Mouse (Mus musculus): ENCODE data around the gene Cfdp1.

Cfdp1 gene

DNA sequence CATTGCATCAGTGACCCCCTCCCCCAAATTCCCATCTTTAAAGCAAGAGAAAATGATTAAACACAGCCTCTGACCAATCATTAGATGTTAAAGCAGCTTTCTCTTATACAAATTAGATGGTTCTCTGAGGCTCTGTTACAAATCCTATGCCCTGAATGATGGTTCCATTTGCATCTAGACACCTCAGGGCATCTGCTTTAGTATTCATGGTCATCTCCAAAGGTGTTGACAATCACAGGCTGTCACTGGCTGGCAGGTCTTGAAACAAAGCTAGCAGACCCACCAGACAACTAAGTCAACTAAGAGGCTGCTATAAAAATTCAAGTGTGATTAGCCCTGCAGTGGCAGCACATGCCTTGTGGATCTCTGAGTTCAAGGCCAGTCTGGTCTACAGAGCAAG lies 64.5 kb downstream of the Cfdp1 start:
- DNase-seq = no peak

DNA sequence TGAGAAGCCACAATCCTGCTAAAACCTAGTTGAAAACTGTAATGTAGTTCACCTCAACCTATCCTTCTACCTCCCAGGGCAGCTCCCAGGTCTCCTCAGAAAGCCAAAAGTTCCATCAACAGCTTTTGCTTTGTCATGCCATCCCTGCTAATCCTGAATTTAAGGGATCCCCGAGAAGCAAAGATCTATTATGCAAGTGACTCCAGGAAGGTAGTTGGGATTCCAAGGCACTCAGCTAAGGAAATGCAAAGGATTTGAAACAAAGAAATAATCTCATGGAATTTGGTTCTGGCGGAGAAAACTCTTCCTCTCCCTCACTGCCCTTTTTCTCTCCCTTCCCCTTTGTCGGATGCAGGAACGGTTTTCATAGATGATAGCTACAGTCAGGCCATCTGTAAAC lies 64.9 kb downstream of the Cfdp1 start:
- DNase-seq = no peak

DNA sequence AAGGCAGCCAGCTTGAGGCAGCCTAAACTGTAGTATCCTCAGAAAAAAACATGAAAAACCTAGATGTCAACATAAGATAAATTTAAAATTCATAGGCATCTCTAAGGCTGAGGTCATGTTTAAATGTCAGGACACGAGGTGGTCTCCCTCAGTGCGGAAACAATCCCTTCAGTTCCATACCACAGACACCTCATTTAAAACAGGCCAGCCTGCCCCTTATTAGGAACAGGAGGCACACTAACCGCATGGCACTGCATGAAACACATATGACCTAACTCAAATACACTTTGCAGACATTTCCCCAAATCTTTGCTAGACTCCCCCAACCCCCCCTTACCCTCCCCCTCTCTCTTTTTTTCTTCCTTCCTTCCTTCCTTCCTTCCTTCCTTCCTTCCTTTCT lies 65.6 kb downstream of the Cfdp1 start:
- no peak for DNase-seq

DNA sequence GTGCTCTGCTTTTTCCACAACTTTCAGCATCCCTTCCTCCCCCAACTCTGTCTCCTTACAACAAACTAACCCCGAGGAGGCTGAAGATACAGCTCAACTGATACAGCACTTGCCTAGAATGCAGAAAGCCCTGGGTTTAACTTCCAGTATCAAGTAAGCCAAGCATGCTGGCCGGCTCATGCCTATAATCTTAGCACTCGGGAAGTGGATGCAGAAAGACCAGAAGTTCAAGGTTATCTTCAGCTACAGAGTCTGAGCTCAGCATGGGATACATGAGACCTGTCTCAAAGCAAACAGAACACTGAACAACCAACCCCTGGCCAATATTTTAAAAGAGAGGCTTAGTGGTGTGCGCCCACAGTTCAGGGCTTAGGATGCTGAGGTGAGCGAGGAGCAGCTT lies 66.0 kb downstream of the Cfdp1 start:
- no peak for DNase-seq

GRCm38 (mm10) chr8:111787683-111788082 lies 66.4 kb downstream of the Cfdp1 start:
- DNase-seq = peak in 1 of 2 experiments; percentile 21

DNA sequence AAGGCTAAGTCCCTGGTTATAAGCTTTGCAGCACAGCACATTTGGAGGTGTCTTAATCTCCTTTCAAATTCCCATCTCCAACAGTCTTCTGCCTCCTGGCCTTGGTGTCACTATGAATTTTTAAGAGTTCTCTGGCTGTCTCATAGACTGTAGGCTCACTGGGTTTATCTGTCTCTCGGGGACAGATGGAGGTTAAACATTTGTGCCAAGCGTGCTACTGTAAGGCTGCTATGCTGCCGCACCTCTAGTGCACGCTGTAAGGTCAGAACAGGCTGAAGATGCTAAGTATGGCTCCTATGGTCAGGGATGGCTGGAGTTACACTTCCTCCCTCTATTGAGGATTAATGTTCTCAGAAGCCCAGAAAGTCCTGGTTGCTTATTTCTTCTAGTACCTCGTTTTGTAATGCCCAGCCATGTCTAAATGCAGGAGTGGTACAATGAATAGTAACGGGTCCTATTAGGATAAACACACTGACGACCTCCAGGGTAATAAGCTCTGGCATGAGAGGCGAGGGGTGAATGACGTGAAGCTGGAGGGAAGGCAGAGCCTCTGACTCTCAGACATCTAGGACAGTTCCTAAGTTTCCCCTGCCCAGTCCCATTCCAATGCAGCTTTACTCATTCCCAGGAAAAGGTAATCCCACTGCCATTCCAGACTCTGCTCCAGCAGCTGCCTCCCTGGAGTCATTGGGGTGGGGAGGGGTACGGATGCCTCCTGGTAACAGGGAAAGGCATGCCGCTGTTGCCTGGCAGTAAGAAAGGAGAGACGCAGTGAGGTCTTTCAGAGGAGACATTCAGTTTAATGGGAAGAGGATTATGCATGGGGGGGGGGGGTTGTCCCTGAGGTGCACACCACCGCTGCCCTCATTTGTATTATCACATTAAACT lies 67.1 kb downstream of the Cfdp1 start:
- no peak for DNase-seq

DNA sequence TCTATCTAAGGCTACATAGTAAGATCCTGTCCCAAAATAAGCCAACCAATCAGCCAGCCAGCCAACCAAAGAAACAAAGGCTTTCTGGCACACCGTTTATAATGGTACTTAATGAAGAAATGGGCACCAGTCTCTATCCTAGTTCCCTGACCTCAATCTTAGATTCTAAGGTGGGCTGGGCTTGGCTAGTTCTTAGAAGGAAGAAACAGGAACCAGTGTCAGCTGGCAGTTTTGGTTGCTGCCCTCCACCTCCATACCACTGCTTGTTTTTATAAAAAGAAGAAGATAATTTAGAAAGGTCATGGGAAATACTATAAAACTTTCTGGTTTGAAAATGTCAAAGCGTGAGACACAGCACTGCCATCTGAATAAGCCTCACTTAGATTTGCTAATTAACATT lies 68.0 kb downstream of the Cfdp1 start:
- DNase-seq = no peak

- DNase-seq = no peak
These were observed 71.3 kb downstream of the Cfdp1 start for GRCm38 (mm10) chr8:111782671-111783394.

GRCm38 (mm10) chr8:111782161-111782560 lies 71.9 kb downstream of the Cfdp1 start:
- DNase-seq = no peak

DNA sequence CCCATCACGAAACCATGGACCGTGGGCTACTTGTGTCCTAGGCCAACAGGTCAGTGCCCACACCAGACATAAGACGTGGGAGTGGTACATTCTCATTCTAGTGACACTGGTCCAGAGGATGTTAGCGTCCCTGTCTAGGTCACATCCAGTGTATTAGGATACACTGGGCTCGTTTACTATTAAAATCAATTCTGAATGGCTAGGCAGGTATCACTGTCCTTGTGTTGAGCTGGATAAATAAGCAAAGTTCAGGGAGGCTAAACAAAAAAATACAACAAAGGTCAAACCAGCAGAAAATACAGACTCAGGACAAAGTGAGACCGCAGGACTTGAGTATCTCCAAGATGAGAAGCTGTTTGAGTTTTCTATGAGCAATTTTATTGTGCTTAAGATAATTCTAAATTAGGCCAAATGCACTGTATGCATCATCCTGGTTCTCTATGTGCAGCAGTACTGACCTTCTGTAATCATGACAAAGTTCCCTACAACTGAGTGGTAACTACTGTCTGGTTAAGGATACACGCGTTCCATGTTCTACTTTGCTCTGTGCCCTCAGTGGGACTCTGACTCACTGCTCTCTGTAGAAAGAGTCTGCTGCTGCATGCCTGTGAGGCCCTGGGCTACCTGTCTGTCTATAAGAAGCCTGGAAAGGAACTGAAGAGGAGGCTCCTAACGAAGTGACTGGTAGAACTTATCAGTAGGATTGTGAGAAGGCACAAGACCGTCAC lies 73.2 kb downstream of the Cfdp1 start:
- DNase-seq = no peak

DNA sequence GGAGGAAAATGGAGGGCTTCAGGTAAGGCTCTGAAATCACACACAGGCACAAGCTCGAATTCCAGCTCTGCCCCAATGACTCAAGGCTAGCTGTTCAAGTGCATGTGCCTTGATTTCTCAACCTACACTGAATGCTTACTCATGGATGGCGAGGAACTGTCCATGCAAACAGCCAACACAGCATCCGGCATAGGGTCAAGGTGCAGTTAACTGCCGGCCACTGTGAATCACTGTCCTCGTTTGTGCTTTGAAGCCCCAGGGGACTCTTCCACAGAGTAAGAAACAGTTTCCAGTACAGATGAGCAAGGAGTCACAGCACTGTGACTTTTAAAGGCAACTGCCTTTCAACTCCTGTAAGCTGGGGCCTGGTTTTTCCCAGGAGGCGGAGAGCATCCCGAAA lies 74.4 kb downstream of the Cfdp1 start:
- no peak for DNase-seq

- no peak for DNase-seq
These were observed 75.3 kb downstream of the Cfdp1 start for GRCm38 (mm10) chr8:111778801-111779200.

DNA sequence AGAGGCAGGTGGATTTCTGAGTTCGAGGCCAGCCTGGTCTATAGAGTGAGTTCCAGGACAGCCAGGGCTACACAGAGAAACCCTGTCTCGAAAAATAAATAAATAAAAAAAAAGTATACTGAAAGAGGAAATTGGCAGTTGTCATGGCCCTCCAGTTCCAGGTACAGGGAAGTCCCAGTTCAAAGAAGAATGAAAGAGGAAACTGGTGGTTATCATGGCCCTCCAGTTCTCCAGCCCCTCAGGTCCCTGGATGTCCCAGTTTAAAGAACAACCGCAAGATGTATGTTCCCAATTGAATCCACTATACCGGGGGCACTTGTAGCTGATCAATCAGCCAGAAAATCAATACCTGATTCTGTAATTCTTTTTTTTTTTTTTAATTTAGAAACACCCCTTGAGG lies 77.6 kb downstream of the Cfdp1 start:
- no peak for DNase-seq

DNA sequence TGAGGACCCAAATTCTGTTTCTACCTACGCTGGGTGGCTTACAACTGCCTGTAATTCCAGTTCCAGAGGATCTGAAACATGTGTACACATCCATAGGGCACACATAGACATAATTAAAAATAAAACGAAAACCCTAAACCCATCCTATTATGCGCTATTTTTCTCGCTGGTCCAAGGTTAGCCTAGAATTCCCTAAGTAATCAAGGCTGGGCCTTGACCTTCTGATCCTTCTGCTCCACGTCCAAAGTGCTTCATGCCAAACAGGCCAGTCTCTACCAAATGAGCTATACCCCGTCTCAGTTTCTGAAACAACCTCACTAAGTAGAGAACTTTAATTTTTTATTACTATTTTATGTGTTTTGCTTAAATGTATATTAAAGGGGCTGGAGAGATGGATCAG lies 78.3 kb downstream of the Cfdp1 start:
- DNase-seq = no peak

DNA sequence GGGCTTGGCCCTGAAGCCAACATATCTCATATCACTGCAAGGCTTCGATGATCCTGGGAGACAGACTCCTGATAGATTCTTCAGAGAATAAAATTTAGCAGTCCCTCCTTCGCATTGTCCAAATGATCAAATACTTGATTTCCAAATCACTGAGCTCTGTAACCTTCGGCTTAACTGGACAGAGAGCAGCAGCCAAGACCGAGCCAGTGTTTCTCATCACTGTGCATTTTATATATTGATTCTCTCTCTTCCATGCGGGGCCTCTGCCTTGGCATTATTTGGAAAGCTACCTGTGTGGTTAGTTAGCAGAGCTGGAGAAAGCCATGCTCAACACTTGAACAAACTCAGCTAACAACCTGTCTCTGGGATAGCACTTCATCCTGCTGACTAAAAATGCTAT lies 80.6 kb downstream of the Cfdp1 start:
- no peak for DNase-seq

- no peak for DNase-seq
These were observed 81.0 kb downstream of the Cfdp1 start for GRCm38 (mm10) chr8:111773057-111773456.

GRCm38 (mm10) chr8:111772083-111772482 lies 82.0 kb downstream of the Cfdp1 start:
- no peak for DNase-seq

GRCm38 (mm10) chr8:111771625-111772020 lies 82.5 kb downstream of the Cfdp1 start:
- DNase-seq = no peak

GRCm38 (mm10) chr8:111770958-111771624 lies 83.0 kb downstream of the Cfdp1 start:
- DNase-seq = no peak

DNA sequence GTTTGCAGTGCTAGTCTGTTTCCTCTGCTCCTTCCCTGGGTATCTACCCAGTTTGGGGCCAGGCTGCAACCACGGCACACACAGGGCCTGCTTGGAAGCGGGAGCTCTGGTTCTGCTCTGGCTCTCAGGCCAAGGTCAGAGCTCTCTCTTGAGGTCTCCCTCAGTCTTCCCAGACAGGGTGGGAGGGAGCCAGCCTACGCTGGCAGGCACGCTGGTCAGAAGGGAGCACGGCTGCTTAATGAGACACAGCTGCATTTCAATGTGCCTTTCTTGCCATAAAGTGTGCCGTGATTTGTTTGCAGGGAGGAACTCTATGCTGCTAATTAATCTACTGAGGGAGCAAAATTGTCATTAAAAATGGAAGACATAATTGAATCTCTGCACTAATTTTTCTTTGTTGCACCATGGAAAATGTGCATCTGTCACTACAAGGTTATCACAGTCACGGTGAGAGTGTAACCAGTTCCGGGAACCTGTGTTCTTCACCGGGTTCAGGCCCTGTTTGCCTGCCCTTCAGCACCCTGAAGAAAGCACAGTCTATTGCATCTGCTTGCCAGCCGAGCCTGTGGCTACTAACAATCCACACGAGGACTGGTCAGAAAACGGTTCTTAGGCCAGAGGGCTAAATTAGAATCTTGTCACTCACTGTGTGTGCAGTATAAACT lies 84.2 kb downstream of the Cfdp1 start:
- no peak for DNase-seq

- no peak for DNase-seq
These were observed 84.8 kb downstream of the Cfdp1 start for GRCm38 (mm10) chr8:111769296-111769695.

DNA sequence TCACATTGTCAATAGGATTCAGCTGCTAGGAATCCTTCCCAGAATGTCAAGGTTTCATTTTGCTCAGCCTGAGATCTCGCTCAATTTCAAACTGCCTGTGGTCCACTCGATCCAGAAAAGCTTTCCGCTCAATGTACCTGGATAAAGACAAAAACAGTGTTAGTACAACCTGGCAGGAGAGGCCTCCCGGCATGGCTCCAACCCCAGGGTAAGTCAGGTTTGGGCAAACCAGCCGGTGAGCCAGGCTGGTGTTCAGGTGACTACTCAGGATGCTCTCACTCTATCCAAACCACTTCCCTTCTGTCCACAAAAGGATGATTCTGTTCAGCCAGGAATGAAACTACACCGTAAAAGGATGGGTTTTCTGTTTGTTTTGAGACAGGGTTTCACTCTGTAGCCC lies 85.4 kb downstream of the Cfdp1 start:
- peak; percentile 46 to 55 for DNase-seq
